Mouse (Mus musculus): ENCODE measurements around the gene Ccdc9.

Ccdc9 gene

DNA sequence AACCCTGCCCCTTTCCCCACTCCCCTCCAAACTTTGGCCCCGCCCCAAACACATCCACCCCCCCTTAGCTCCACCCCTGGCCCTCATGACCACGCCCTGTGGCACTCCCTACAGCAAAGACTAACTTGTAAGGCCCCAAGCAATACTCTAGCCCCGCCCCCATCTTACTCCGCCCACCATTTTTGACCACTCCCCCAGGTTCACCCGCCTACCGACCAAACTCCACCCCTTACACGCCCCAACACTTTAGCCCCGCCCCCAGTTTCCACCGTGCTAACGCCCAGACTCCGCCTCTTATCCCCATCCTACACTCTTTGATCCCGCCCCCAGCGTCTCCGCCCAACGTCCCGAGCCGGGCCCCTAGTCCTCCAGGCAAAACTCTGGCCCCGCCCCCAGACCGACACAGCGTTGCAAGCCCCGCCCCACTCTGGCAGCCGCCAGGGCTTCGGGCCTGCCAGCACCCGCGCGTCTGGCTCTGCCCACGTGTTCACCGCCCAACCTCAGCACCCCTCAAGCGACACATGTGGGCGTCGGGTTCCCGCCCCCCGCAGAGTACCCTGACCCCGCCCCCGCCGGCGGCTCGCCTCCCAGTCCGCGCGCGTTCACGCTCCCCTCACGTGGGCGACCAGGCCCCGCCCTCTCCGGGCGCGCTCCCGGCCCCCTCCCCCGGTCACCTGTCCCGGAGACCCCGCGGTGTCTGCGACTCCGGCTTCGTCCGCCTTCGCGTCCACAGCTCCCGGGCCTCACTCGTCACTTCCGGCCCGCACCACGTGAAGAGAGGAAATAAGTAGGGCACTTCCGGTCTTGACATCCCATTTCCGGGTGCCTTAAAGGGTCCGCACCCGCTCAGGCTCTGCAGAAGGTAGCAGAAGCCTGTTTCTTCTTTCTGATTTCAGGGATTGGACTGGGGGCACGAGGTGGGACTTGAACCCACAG, at the start of gene Ccdc9:
Gene Ccdc9 (minus strand): TSS at position 770 of the 936 bp plus-strand sequence.
- peak; percentile 100 for DNase-seq (ENCODE audit: low read depth)

DNA sequence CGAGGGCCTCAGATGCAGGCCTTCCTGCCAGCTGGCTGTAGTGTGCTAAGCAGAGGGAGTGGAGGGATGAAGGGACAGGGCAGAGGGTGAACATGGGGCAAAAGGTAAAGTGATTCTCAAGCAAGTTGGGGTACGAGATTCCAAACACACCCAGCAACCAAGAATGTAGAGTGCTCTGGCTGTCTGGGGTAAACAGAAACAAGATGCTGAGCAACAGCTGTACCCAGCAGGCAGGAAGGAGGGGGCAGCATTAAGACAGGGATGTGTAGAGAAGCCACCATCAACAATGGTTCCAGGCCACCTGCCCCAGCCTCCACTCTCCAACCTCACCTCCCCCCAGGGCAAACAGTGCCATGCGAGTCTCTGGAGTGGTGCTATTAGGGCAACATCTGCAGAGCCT, 42.6 kb upstream of the Ccdc9 start:
- no peak for DNase-seq (ENCODE audit: low read depth)

DNA sequence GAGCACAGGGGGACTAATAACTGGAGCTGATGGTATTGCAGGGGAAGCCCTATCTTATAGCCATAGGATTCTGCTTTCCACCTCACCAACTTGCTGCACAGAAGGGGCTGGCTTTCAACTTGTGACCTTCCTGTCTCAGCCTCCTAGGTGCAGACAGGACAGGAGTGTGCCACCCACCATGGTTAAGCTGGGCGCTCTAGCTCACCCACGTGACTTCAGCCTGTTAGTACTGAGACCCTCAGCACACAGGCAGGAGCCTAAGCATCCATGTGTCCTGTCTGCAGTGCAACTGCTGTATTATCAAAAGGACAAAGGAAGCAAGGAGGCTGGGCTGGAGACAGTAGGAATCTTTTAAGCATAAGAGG, 40.0 kb upstream of the Ccdc9 start:
- DNase-seq (ENCODE audit: low read depth): no peak

GRCm38 (mm10) chr7:16325920-16326606, 39.5 kb upstream of the Ccdc9 start:
- DNase-seq (ENCODE audit: low read depth): peak; percentile 92

- DNase-seq (ENCODE audit: low read depth): peak; percentile 94
Measured at GRCm38 (mm10) chr7:16324661-16325060, 38.1 kb upstream of the Ccdc9 start.

DNA sequence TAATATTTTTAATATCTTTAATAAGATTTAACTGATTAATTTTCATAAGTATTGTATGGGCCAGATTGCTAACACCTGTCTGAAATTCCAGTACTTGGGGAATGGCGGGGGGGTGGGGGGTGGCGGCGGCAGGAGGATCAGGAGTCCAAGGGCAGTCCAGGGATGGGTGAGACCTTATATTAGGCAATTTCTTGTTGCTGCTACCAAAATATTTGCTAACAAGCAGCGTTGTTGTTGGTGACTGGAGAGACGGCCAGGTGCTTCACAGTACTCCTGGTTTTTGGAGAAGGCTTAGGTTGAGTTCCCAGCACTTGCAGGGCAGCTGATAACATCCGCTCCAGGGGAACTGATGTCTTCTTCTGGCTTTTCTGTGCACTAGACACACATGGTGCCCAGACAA, 33.9 kb upstream of the Ccdc9 start:
- no peak for DNase-seq (ENCODE audit: low read depth)

GRCm38 (mm10) chr7:16319216-16319615, 32.6 kb upstream of the Ccdc9 start:
- DNase-seq (ENCODE audit: low read depth): no peak

DNA sequence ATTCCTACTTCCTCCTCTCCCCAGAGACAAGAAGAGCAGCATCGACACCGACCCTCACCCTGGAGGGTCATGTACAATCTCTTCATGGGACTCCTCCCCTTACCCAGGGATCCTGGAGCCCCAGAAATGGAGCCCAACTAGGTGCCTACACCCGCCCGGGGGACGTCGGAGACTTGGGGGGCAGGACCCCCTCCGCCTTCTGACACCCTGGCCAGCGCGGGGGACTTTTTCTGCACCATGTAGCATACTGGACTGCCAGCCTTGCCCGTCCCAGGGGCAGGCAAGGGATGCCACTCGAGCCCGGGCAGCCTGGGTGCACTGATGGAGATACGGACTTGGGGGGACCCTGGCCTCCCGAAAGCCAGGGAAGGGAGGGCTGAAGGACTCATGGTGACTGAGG, 30.5 kb upstream of the Ccdc9 start:
- no peak for DNase-seq (ENCODE audit: low read depth)

DNA sequence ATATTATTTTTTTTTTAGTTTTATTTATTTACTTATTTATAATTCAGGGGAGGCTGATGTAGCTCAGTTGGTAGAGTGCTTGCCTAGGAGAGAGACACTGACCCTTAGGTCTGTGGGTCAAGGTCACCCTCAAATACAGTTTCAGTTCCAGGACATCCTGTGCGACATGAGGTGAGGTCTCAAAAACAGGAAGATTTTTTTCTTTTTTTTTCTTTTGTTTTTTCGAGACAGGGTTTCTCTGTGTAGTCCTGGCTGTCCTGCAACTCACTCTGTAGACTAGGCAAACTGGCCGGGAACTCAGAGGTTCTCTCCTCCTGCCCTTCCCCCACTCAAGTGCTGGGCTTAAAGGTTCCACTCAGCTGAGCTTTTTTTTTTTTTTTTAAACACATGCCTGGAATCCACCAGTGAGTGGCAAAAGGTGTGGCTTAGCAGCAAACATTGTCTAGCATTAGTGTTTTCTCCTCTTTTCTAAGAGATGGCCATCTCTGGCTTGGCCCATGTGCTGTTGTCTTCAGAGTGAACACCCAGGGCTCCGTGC, 28.7 kb upstream of the Ccdc9 start:
- no peak for DNase-seq (ENCODE audit: low read depth)

DNA sequence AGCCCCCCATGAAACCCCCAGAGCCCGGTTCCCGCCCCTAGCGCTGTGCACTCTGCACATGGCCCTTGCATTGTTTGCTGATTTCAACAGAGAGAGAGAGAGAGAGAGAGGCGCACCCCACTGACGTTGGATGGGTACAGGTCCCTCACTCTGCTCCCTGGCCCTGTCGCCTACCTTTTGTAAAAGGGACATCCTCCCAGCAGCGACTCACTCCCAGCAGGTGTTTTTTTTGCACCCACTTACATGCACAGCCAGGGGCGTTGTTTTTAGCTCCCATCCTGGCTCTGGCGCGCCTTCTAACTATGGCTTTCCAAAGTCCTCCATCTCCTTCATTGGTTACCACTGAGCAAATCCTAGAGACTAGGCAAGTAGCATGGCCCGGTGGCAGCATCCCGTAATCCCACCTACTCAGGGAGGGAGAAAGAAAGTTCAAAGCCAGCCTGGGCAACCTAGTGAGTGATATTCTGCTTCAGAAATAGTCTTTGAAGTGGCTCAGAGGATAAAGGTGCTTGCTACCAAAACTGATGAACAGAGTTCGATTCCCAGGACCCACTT, 27.7 kb upstream of the Ccdc9 start:
- DNase-seq (ENCODE audit: low read depth): no peak

- peak; percentile 94 for DNase-seq (ENCODE audit: low read depth)
Measured at GRCm38 (mm10) chr7:16313481-16314220, 27.1 kb upstream of the Ccdc9 start.

DNA sequence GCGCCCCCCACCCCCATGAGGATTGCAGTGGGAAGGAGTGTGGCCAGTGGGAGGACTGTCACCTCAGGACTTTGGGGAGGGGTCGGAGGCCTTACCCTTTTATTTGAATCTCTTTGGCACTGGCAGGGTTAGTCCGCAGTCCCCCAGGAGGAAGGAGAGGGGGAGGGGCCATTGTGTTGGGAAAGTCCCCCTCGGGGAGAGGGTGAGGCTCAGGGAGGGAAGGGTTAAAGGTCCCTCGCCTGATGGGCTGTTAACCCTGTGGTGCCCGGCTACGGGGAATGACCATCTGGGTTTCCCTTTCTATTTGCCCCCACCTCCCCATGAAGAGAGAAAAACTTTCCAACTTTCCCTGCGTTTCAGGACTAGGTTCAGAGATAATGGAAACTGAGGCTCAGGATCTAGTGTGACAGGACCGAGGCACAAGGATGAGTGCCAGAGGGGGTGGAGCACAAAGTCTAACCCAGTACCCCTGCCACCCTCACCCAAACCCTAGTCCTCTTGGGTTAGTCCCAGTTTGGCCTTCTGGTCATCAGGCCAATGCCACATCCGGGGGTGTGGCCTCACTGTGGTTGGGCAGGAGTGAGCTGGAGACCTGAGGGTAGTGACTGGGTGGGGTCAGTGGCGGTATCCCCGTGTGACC, 26.2 kb upstream of the Ccdc9 start:
- DNase-seq (ENCODE audit: low read depth): peak; percentile 92

DNA sequence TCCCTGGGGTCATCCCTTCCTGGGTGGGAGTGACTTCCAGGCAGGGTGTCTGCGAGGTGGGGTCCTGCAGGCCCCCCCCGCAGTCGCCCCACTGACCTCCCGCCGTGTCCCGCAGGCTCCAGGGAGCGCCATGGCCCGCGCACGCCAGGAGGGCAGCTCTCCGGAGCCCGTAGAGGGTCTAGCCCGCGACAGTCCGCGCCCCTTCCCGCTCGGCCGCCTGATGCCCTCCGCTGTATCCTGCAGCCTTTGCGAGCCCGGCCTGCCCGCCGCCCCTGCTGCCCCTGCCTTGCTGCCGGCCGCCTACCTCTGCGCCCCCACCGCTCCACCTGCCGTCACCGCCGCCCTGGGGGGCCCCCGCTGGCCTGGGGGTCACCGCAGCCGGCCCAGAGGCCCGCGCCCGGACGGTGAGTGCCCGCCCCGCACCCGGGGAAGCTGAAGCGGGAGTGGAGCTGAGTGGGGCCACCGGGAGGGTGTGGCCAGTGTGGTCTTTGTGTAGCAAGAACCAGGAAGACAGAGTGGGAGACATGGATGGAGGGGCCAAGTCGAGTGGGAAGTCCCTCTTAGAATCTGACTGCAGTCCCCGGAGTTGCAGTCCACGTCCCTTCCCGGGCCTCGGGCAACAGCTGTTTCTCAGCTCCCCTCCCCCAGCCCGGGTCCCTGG, 25.5 kb upstream of the Ccdc9 start:
- DNase-seq (ENCODE audit: low read depth): peak; percentile 74

DNA sequence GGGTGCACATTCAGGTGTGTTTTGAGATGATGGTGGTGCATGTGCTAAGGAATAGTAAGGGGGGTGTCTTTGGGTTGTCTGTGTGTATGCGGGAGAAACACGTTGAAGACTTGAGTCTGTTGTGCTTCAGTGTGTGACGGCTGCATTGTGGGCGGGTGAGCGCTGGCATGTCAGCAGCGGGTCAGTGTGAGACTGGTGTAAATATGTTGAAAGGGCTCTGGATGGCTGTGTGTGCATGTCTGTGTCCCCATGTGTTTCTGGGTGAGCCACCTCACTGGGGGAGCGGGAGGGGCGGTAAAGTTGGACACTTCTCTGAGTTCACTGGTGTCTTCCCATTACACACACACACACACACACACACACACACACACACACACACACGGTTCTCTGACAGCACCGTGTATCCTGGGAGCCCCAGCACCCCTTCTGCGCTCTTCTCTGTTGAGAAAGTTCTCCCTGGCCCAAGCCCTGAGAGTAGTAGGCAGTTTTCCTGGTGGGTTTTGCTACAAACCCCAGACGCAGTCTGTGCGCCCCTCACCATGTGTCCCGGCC, 24.9 kb upstream of the Ccdc9 start:
- DNase-seq (ENCODE audit: low read depth): peak; percentile 68

- peak; percentile 68 for DNase-seq (ENCODE audit: low read depth)
Measured at GRCm38 (mm10) chr7:16310521-16311452, 24.2 kb upstream of the Ccdc9 start.

- DNase-seq (ENCODE audit: low read depth): peak; percentile 95
Measured at GRCm38 (mm10) chr7:16310020-16310520, 23.5 kb upstream of the Ccdc9 start.

GRCm38 (mm10) chr7:16309318-16310019, 22.9 kb upstream of the Ccdc9 start:
- peak; percentile 89 for DNase-seq (ENCODE audit: low read depth)

- DNase-seq (ENCODE audit: low read depth): no peak
Measured at GRCm38 (mm10) chr7:16308555-16309317, 22.1 kb upstream of the Ccdc9 start.
